Mouse (Mus musculus): ENCODE measurements around the gene Pnpla8. TPM values are rescaled to one million over a fixed set of nuclear protein-coding genes. Genes with fewer than 3 reads are reported as not detected.

Pnpla8 gene
- polyA plus RNA-seq, 1 experiment from 2014 or later = 72.6 TPM

- H3K27me3 ChIP-seq (ENCODE audit: control insufficient read depth, insufficient read depth, low read length) = peaks cover 5% of the 10 kb centered on the region; the same call in 1 of the 2 replicates
- no peak overlapping the region for H3K4me2 ChIP-seq (ENCODE audit: low read depth, low read length)
- no peak overlapping the region for H3K9ac ChIP-seq (replicated peaks; ENCODE audit: low read length)
- H3K36me3 ChIP-seq (replicated peaks; ENCODE audit: control insufficient read depth, insufficient read depth, low read depth, low read length) = no peaks in the 10 kb centered on the region
- no peak overlapping the region for H3K27ac ChIP-seq (replicated peaks; ENCODE audit: low read depth, low read length)
- DNase-seq (ENCODE audit: low spot score) (no peak), ATAC-seq (replicated peaks; ENCODE audit: insufficient number of reproducible peaks, low FRiP score, low TSS enrichment, low read depth) (no peak)
- no peak overlapping the region for H3K4me3 ChIP-seq (ENCODE audit: low read depth, low read length)
- H3K9me3 ChIP-seq (replicated peaks; ENCODE audit: control insufficient read depth, low read length) = no peaks in the 10 kb centered on the region
- H3K4me1 ChIP-seq (ENCODE audit: control insufficient read depth, insufficient read depth, low read length) = no peaks in the 10 kb centered on the region
Measured at GRCm38 (mm10) chr12:44325091-44325490, 103.9 kb downstream of the Pnpla8 start.

- DNase-seq (ENCODE audit: low spot score) (peak; percentile 42), ATAC-seq (replicated peaks; ENCODE audit: insufficient number of reproducible peaks, low FRiP score, low TSS enrichment, low read depth) (no peak)
- Histone ChIP-seq H3K4me1 (ENCODE audit: control insufficient read depth, insufficient read depth, low read length) (no peaks in the 10 kb centered on the region), H3K4me3 (ENCODE audit: low read depth, low read length) (no peak overlapping the region), H3K9me3 (replicated peaks; ENCODE audit: control insufficient read depth, low read length) (no peaks in the 10 kb centered on the region), H3K27me3 (ENCODE audit: control insufficient read depth, insufficient read depth, low read length) (peaks cover 5% of the 10 kb centered on the region; the same call in 1 of the 2 replicates), H3K4me2 (ENCODE audit: low read depth, low read length) (no peak overlapping the region), H3K36me3 (replicated peaks; ENCODE audit: control insufficient read depth, insufficient read depth, low read depth, low read length) (no peaks in the 10 kb centered on the region), H3K9ac (replicated peaks; ENCODE audit: low read length) (no peak overlapping the region), H3K27ac (replicated peaks; ENCODE audit: low read depth, low read length) (no peak overlapping the region)
- WGBS = 30% methylated on average over 6 of the region's 6 CpGs
Measured at GRCm38 (mm10) chr12:44327452-44327851, 106.3 kb downstream of the Pnpla8 start.

DNA sequence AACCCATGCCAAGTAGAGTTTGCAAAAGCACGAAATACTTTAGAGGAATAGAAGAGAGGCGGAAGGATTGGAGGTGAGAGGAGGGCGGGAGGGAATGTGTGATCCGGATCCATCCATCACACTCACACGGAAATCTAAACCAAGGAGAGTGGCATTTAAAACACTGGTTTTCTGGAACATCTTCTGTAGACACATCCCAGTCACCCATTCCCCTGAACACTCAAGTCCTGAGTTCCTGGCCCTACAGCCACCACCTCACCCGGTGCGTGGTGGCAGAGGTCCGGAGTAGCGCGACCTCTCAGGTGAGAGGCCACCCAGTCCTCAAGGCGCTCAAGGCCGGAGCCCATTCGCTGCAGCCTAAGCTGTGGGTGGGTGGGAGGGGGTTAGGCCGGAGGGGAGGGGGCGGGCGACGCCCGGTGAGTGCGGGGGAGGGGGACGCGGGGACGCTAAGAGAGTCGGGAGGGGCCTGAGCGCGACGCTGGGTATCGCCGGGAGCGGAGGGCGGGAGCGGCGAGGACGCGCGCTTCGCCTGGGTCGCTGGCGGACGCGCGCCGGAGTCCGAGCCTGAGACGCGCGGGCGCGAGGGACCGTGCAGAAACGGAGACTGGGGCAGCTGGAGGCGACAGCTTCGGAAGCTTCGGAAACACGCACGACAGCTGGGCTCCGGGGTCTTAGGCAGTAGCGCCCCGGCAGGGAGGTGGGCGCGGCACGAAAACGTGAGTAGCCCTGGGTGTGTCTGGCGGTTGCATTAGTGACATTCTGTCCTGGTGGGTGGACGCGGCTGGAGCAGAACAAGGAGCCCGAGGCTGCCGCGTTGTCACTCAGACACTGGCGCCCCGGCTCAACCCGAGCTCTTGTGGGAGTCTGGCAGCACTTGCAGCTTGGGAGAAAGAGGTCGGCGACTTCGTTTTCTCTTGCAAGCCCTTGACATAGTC lies 107.5 kb downstream of the Pnpla8 start, which contains the start of gene Nrcam:
TSS of gene Nrcam (plus strand) at position 505 of the 935 bp plus-strand sequence.
- DNase-seq (ENCODE audit: low spot score) (peak; percentile 73), ATAC-seq (replicated peaks; ENCODE audit: insufficient number of reproducible peaks, low FRiP score, low TSS enrichment, low read depth) (peak; percentile 69)
- Histone ChIP-seq H3K4me1 (ENCODE audit: control insufficient read depth, insufficient read depth, low read length) (no peaks in the 10 kb centered on the region), H3K4me3 (ENCODE audit: low read depth, low read length) (peak within 1 kb of the TSS; percentile 51), H3K27me3 (ENCODE audit: control insufficient read depth, insufficient read depth, low read length) (peaks cover 5% of the 10 kb centered on the region; the same call in 1 of the 2 replicates), H3K27ac (replicated peaks; ENCODE audit: low read depth, low read length) (no peak within 1 kb of the TSS; the same call in 1 of the 2 replicates), H3K4me2 (ENCODE audit: low read depth, low read length) (peak within 1 kb of the TSS; percentile 77), H3K9me3 (replicated peaks; ENCODE audit: control insufficient read depth, low read length) (no peaks in the 10 kb centered on the region), H3K36me3 (replicated peaks; ENCODE audit: control insufficient read depth, insufficient read depth, low read depth, low read length) (no peaks in the 10 kb centered on the region), H3K9ac (replicated peaks; ENCODE audit: low read length) (peak within 1 kb of the TSS; percentile 62)
- 2% methylated on average over 69 of the region's 74 CpGs for WGBS

DNA sequence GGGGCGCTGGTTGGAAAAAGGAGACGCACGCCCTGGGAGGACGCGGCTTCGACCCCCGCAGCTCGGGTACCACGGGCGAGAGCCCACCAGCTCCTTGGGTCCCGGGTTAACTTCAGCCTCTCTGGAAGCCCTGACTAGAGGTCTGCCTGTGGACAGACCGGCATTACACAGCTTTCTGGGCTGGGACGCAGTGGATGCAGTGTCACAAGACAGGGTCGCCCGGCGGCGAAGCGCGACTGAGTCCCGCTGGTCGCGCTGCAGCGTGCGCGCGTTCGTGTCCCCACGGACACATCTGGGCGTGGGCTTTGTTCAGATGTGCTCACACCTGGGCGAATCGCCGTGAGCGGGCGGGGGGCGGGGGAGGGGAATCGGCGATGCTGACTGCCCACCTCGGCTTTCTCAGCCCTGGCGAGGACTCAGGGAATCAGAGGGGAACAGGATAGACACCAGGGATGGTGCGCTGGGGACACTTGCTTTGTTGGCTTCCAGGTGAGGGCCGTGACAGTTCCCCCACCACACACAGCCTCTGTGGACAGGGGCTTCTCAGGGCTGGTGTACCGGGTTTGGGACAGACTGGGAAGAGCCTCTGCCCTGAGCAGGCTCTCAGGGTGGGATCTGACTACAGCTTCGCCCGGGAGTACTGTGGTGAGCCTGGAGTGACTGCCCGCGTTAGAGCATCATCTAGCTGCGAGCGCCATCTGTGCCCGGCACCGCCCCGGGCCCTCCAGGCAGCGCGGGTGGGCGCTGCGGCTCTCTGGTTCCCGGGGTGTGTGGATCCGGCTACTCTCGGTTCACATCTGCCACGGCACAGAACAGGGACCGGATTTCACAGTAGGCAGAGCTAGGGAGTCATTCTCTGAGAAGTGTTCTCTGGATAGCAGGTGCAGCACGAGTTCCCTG lies 108.4 kb downstream of the Pnpla8 start:
- H3K4me2 ChIP-seq (ENCODE audit: low read depth, low read length) = peak overlapping the region; percentile 77
- whole genome bisulfite sequencing = under 1% methylated on average over 58 of the region's 61 CpGs
- H3K4me3 ChIP-seq (ENCODE audit: low read depth, low read length) = peak overlapping the region; percentile 51
- peak overlapping the region; percentile 62 for H3K9ac ChIP-seq (replicated peaks; ENCODE audit: low read length)
- no peak overlapping the region; the same call in 1 of the 2 replicates for H3K27ac ChIP-seq (replicated peaks; ENCODE audit: low read depth, low read length)
- no peaks in the 10 kb centered on the region for H3K4me1 ChIP-seq (ENCODE audit: control insufficient read depth, insufficient read depth, low read length)
- H3K36me3 ChIP-seq (replicated peaks; ENCODE audit: control insufficient read depth, insufficient read depth, low read depth, low read length) = no peaks in the 10 kb centered on the region
- peaks cover 5% of the 10 kb centered on the region; the same call in 1 of the 2 replicates for H3K27me3 ChIP-seq (ENCODE audit: control insufficient read depth, insufficient read depth, low read length)
- DNase-seq (ENCODE audit: low spot score) (peak; percentile 58), ATAC-seq (replicated peaks; ENCODE audit: insufficient number of reproducible peaks, low FRiP score, low TSS enrichment, low read depth) (peak; percentile 68)
- no peaks in the 10 kb centered on the region for H3K9me3 ChIP-seq (replicated peaks; ENCODE audit: control insufficient read depth, low read length)

- Histone ChIP-seq H3K4me1 (ENCODE audit: control insufficient read depth, insufficient read depth, low read length) (no peaks in the 10 kb centered on the region), H3K9me3 (replicated peaks; ENCODE audit: control insufficient read depth, low read length) (no peaks in the 10 kb centered on the region), H3K36me3 (replicated peaks; ENCODE audit: control insufficient read depth, insufficient read depth, low read depth, low read length) (no peaks in the 10 kb centered on the region), H3K4me3 (ENCODE audit: low read depth, low read length) (peak overlapping the region; percentile 51), H3K4me2 (ENCODE audit: low read depth, low read length) (peak overlapping the region; percentile 77), H3K27me3 (ENCODE audit: control insufficient read depth, insufficient read depth, low read length) (peaks cover 5% of the 10 kb centered on the region; the same call in 1 of the 2 replicates), H3K9ac (replicated peaks; ENCODE audit: low read length) (peak overlapping the region; percentile 62), H3K27ac (replicated peaks; ENCODE audit: low read depth, low read length) (no peak overlapping the region)
- WGBS = 3% methylated on average over 9 of the region's 9 CpGs
- ATAC-seq (replicated peaks; ENCODE audit: insufficient number of reproducible peaks, low FRiP score, low TSS enrichment, low read depth) (no peak; the same call in 1 of the 2 replicates), DNase-seq (ENCODE audit: low spot score) (peak; percentile 23)
Measured at GRCm38 (mm10) chr12:44330216-44330719, 109.1 kb downstream of the Pnpla8 start.

GRCm38 (mm10) chr12:44337136-44337640 lies 116.0 kb downstream of the Pnpla8 start:
- DNase-seq (ENCODE audit: low spot score) (no peak), ATAC-seq (replicated peaks; ENCODE audit: insufficient number of reproducible peaks, low FRiP score, low TSS enrichment, low read depth) (no peak)
- Histone ChIP-seq H3K4me2 (ENCODE audit: low read depth, low read length) (no peak overlapping the region), H3K27ac (replicated peaks; ENCODE audit: low read depth, low read length) (no peak overlapping the region), H3K4me3 (ENCODE audit: low read depth, low read length) (no peak overlapping the region), H3K27me3 (ENCODE audit: control insufficient read depth, insufficient read depth, low read length) (no peaks in the 10 kb centered on the region), H3K4me1 (ENCODE audit: control insufficient read depth, insufficient read depth, low read length) (no peaks in the 10 kb centered on the region), H3K36me3 (replicated peaks; ENCODE audit: control insufficient read depth, insufficient read depth, low read depth, low read length) (no peaks in the 10 kb centered on the region), H3K9ac (replicated peaks; ENCODE audit: low read length) (no peak overlapping the region), H3K9me3 (replicated peaks; ENCODE audit: control insufficient read depth, low read length) (no peaks in the 10 kb centered on the region)
- WGBS = 85% methylated on average over 2 of the region's 2 CpGs

DNA sequence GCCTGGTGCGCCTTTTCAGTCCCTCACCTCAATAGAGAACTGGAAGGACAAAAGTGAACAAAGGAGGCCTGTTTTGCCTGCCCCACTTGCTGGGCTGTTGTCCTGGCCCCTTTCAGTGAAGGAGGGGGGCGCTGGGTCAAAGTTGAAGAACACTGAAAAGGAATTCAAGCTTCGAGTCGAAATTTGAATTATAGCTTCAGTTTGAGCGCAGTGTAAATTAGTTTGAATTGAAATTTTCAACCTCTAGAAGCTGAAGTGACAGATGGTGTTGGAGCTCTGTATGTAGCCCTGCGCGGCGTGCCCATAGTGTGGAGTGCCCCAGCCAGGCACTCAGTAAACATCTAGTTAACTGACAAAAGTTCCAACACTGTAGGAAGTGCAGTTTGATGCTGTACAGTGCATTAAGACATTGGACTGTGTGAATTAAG lies 117.0 kb downstream of the Pnpla8 start:
- DNase-seq (ENCODE audit: low spot score) (peak; percentile 59), ATAC-seq (replicated peaks; ENCODE audit: insufficient number of reproducible peaks, low FRiP score, low TSS enrichment, low read depth) (peak; percentile 85)
- Histone ChIP-seq H3K27ac (replicated peaks; ENCODE audit: low read depth, low read length) (no peak overlapping the region), H3K36me3 (replicated peaks; ENCODE audit: control insufficient read depth, insufficient read depth, low read depth, low read length) (no peaks in the 10 kb centered on the region), H3K4me1 (ENCODE audit: control insufficient read depth, insufficient read depth, low read length) (no peaks in the 10 kb centered on the region), H3K4me3 (ENCODE audit: low read depth, low read length) (no peak overlapping the region), H3K27me3 (ENCODE audit: control insufficient read depth, insufficient read depth, low read length) (no peaks in the 10 kb centered on the region), H3K9me3 (replicated peaks; ENCODE audit: control insufficient read depth, low read length) (no peaks in the 10 kb centered on the region), H3K9ac (replicated peaks; ENCODE audit: low read length) (no peak overlapping the region), H3K4me2 (ENCODE audit: low read depth, low read length) (no peak overlapping the region)
- WGBS = 19% methylated on average over 8 of the region's 8 CpGs

All from embryonic facial prominence, embryonic 11.5 days (tissue).